Mouse (Mus musculus) MEL (cell line): ENCODE data around the gene Slc7a6.

Experiments used
- CTCF ChIP-seq, 3 experiments: IDR thresholded peaks in 2 of 3; conservative IDR thresholded peaks in 1 of 3; 2 replicates each; pipeline ENCODE4 v1.5.1; 2011 to 2012; ENCODE audit warnings: low read length in 3 of 3, low read depth in 2 of 3, mild to moderate bottlenecking in 2 of 3, improper control_type of control experiment in 1 of 3, inconsistent platforms in 1 of 3, mixed read lengths in 1 of 3, moderate library complexity in 1 of 3; ENCODE audit not compliant: control insufficient read depth in 1 of 3, insufficient read depth in 1 of 3, poor library complexity in 1 of 3, severe bottlenecking in 1 of 3
- GABPA ChIP-seq: IDR thresholded peaks from 2 replicates; pipeline ENCODE4 v1.6.1; 2012; ENCODE audit warnings: low read depth, mild to moderate bottlenecking, inconsistent platforms, low read length, improper control_type of control experiment, moderate library complexity
- GATA1 ChIP-seq: IDR thresholded peaks from 2 replicates; pipeline ENCODE4 v1.6.1; 2011; ENCODE audit warnings: low read depth, low read length, improper control_type of control experiment
- JUND ChIP-seq: IDR thresholded peaks from 2 replicates; pipeline ENCODE4 v1.6.1; 2011; ENCODE audit warnings: low read depth, mild to moderate bottlenecking, improper control_type of control experiment, low read length
- MAZ ChIP-seq: IDR thresholded peaks from 2 replicates; pipeline ENCODE4 v1.6.1; 2012; ENCODE audit warnings: low read depth, mild to moderate bottlenecking, inconsistent platforms, low read length, improper control_type of control experiment
- MEF2A ChIP-seq: IDR thresholded peaks from 2 replicates; pipeline ENCODE4 v1.6.1; 2014; ENCODE audit warnings: low read depth, mild to moderate bottlenecking, inconsistent platforms, low read length, improper control_type of control experiment; ENCODE audit not compliant: poor library complexity, insufficient replicate concordance, severe bottlenecking; ENCODE audit errors: extremely low read depth
- MYC ChIP-seq: IDR thresholded peaks from 2 replicates; pipeline ENCODE4 v1.6.1; 2011; ENCODE audit warnings: low read depth, mild to moderate bottlenecking, low read length, improper control_type of control experiment, moderate library complexity
- POLR2A ChIP-seq, 2 experiments: IDR thresholded peaks; 2 replicates each; pipeline ENCODE4 v1.6.1; 2011 to 2012; ENCODE audit warnings: low read length in 2 of 2, mild to moderate bottlenecking in 2 of 2, control low read depth in 1 of 2, improper control_type of control experiment in 1 of 2, low read depth in 1 of 2, moderate library complexity in 1 of 2; ENCODE audit not compliant: control insufficient read depth in 1 of 2, insufficient read depth in 1 of 2, poor library complexity in 1 of 2
- RAD21 ChIP-seq: IDR thresholded peaks from 2 replicates; pipeline ENCODE4 v1.6.1; 2011; ENCODE audit warnings: mild to moderate bottlenecking, low read depth, low read length, improper control_type of control experiment
- TAL1 ChIP-seq: IDR thresholded peaks from 2 replicates; pipeline ENCODE4 v1.6.1; 2012; ENCODE audit warnings: mild to moderate bottlenecking, inconsistent platforms, low read length, moderate library complexity, mixed read lengths
- ZC3H11A ChIP-seq: IDR thresholded peaks from 2 replicates; pipeline ENCODE4 v1.6.1; 2012; ENCODE audit warnings: low read depth, mild to moderate bottlenecking, inconsistent platforms, low read length, improper control_type of control experiment

DNA sequence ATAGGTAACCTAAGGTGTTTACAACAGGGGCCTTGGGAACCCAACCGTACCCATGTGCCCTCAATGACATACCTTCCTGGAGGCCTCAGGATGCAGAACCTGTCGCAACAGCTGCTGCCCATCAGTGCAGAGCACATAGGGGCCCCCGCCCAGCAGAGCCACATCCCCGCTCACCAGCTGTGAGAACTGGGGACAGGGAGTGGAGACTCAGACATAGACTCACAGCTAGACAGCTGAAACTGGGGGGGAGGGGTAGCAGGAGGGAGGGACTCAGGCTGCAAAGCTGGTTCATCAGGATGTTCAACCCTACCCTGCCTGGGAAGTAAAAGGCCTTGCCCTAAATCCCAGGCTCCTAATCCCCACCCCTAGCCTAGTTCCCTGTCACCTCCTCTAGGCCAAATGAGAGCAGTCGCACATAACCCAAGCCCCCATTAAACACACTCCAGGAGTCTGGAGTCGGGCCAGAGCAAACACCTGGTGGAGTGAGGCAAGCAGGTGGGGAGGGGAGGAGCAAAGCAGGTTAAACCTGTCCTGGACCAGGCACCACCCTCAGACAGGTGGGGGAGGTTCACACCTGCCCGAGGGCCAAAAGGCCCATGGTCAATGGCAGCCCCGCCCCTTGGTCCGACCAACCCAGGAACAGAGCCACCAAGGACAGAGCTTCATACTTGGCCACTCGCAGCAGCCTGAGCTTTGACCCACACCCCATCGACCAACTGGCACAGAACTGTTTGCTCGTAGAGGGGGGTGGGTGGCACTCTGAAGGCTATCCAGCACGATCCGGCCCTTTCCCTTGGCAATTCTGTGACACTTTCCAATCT lies 33.7 kb upstream of the Slc7a6 start:
- TF ChIP-seq POLR2A (IDR thresholded peaks at IDR 0.05; ENCODE audit: control insufficient read depth in 1 of 2, insufficient read depth in 1 of 2, low read depth in 1 of 2, low read length in 2 of 2, poor library complexity in 1 of 2) (no peak), ZC3H11A (no peak), CTCF (IDR thresholded peaks at IDR 0.05 in 2 of 3, conservative IDR thresholded peaks at IDR 0.05 in 1 of 3; ENCODE audit: control insufficient read depth in 1 of 3, insufficient read depth in 1 of 3, low read depth in 2 of 3, low read length in 3 of 3, poor library complexity in 1 of 3, severe bottlenecking in 1 of 3) (no peak), RAD21 (no peak), GABPA (no peak), GATA1 (no peak), JUND (no peak), MEF2A (no peak), TAL1 (no peak), MYC (no peak), MAZ (no peak)
